22 mouse cellular contexts compared by ENCODE assay signal in genomic region chr13:64049535-64049934, GRCm38 (mm10). TPM values are rescaled to one million over a fixed set of nuclear protein-coding genes. Genes with fewer than 3 reads are reported as not detected.
"Had no signal": no experiment of that assay in that cellular context is flagged by ENCODE, and none has a peak within 500 bp of the region (broad histone marks: within the 10 kb centered on the region; RNA-seq: fewer than 3 reads in every experiment).

No protein-coding gene starts in this region.

- ATAC-seq: intestine, postnatal 0 days had no signal

- H3K9me3 ChIP-seq: limb, embryonic 10.5 days; midbrain, embryonic 12.5 days had no signal

- H3K4me1 ChIP-seq: limb, embryonic 10.5 days; megakaryocyte, embryonic 14.5 days; midbrain, embryonic 12.5 days; neural tube, embryonic 15.5 days had no signal

- H3K9ac ChIP-seq: midbrain, embryonic 12.5 days; neural tube, embryonic 15.5 days had no signal

- H3K27me3 ChIP-seq: megakaryocyte, embryonic 14.5 days; midbrain, embryonic 12.5 days; neural tube, embryonic 15.5 days had no signal

- H3K4me2 ChIP-seq: midbrain, embryonic 12.5 days; neural tube, embryonic 15.5 days had no signal

- H3K4me3 ChIP-seq: left cerebral cortex, adult 2 months; limb, embryonic 10.5 days; megakaryocyte, embryonic 14.5 days; midbrain, embryonic 12.5 days; myocyte; neural tube, embryonic 15.5 days had no signal

- H3K27ac ChIP-seq: left cerebral cortex, adult 2 months; limb, embryonic 10.5 days; midbrain, embryonic 12.5 days; neural tube, embryonic 15.5 days had no signal

- H3K36me3 ChIP-seq: limb, embryonic 10.5 days; midbrain, embryonic 12.5 days; neural tube, embryonic 15.5 days had no signal

- DNase-seq: kidney, adult 8-10 months; kidney, postnatal 25 days; lung, adult 18-20 months; right cerebral cortex, adult 18-20 months; right cerebral cortex, postnatal 25 days; thymus, adult 18-20 months; thymus, postnatal 14 days had no signal

RNA-seq across cellular contexts. Expression of gene Hsd17b3, which starts 39.5 kb away (rescaled TPM):
- total RNA-seq: layer of hippocampus, postnatal 25 days; left cerebral cortex, adult 2 months; left cerebral cortex, postnatal 14 days; midbrain, postnatal 0 days had no signal
- polyA plus RNA-seq: kidney, embryonic 16.5 days; limb, embryonic 10.5 days; limb, embryonic 14.5 days; lung, embryonic 16.5 days; midbrain, embryonic 12.5 days; midbrain, postnatal 0 days; myocyte; neural tube, embryonic 11.5 days; neural tube, embryonic 15.5 days; small intestine, adult 2 months had no signal
